Mouse (Mus musculus): ENCODE measurements around the gene Usp38. TPM values are rescaled to one million over a fixed set of nuclear protein-coding genes. Genes with fewer than 3 reads are reported as not detected.
A peak's percentile ranks its signal among the peaks of the same experiment; 100 is the strongest.
"Not testable (repeated sequence)": the region's sequence is repeated elsewhere in the genome, so short reads cannot be mapped to it uniquely, and the experiment has no call there.

Usp38 gene
- total RNA-seq (2021): 10 to 100 TPM; 22.7 to 22.8 TPM

DNA sequence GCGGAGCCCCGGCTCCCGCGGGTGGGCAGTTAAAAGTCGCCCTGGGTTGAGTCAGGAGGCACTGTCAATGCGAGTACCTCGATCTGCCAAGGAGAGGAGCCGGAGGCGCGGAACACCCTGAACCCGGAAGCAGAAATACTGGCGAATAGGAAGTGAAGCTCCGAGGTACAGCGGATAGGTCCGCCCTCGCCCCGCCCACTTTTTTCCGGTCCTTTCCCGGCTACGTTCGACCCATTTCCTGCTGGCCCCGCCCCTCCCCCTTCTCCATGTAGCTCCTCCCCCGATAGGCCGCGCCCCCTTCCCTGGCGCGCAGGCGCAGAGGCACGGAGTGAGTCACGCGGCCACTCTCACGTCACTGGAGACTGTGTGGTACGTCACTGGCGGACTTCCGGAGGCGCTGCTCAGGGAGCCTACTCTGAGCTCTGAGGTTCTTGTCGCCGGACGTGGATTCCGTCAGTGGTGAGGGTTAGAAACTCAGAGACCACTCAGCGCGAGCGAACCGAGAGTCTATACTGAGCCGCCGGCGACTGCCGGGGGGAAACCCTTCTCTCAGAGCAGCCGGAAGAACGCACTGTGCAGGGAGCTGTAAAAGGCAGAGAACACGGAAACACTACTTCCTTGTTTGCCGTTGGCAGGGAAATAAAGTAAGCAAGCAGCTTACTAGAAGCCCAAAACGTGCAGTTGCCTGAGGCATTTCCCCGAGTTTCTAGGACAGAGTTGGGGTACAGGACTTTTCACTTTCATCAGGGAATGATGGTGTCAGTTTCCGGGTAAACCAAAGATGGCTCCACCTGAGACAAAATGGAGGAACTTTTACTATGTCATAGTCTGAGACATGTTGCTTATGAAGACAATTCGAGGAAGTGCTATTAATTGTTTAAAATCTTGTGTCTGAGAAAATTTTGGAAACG is at the start of gene Usp38:
Usp38 (minus strand) TSS at position 140 of the 911 bp plus-strand sequence.
- intact Hi-C loops (cut with DNase I): loop anchor here (5.0 kb wide), 1 partner anchor 1727 kb away; no protein-coding TSS in a partner anchor
- peak; percentile 98 to 100 for DNase-seq (ENCODE audit: low spot score in 2 of 2)

DNA sequence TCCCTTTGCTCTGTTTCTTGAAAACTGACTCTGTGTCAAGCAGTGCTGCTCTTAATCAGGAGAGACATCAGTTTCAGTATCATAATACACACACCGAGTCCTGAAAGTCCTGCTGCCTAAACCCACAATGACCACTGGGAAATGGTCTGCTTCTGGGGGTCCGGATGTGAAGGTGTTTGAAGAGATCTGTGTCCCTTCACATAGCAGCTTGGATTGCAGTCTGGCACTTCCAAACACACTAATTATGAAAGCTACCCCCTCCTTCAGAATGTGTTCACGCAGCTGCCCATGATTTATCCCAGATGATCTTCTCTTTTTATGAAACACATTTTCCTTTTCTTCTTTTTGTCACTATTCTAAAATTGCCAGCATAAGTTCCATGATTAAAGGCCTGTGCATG is 47.8 kb upstream of the Usp38 start:
- no peak for DNase-seq (ENCODE audit: low spot score in 2 of 2)
- intact Hi-C loops (cut with DNase I): loop anchor here (10.0 kb wide), 2 partner anchors 742 to 962 kb away; no protein-coding TSS in a partner anchor

DNA sequence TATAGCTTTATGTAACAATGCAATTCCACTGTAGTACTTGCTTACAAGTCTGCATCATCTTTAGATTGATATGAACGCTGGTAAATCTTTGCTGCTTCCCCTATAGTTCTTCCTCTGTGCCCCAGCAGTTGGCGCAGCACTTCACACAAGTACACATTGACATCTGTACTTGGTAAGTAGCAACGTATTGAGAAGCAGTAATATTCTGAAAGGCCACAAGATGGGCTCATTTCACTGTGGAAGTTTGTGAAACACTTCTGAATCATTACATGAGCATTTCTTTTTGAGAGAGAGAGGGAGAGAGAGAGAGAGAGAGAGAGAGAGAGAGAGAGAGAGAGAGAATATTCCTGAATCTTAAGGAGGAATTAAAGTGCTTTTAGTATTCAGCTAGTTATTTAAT is 47.2 kb upstream of the Usp38 start:
- intact Hi-C loops (cut with DNase I): loop anchor here (2.0 to 10.0 kb wide), 3 partner anchors 743 to 1683 kb away; no protein-coding TSS in a partner anchor
- peak; percentile 17 to 70 for DNase-seq (ENCODE audit: low spot score in 2 of 2)

GRCm38 (mm10) chr8:81044201-81044600 is 29.5 kb upstream of the Usp38 start:
- intact Hi-C loops (cut with DNase I): no loop called here
- DNase-seq (ENCODE audit: low spot score in 2 of 2): no peak

- no peak for DNase-seq (ENCODE audit: low spot score in 2 of 2)
- intact Hi-C loops (cut with DNase I): no loop called here
Observed at GRCm38 (mm10) chr8:81027991-81028390, 13.3 kb upstream of the Usp38 start.

GRCm38 (mm10) chr8:81017548-81017947 is 2.8 kb upstream of the Usp38 start:
- intact Hi-C loops (cut with DNase I); DNase-seq (ENCODE audit: low spot score in 2 of 2): not testable (repeated sequence)

DNA sequence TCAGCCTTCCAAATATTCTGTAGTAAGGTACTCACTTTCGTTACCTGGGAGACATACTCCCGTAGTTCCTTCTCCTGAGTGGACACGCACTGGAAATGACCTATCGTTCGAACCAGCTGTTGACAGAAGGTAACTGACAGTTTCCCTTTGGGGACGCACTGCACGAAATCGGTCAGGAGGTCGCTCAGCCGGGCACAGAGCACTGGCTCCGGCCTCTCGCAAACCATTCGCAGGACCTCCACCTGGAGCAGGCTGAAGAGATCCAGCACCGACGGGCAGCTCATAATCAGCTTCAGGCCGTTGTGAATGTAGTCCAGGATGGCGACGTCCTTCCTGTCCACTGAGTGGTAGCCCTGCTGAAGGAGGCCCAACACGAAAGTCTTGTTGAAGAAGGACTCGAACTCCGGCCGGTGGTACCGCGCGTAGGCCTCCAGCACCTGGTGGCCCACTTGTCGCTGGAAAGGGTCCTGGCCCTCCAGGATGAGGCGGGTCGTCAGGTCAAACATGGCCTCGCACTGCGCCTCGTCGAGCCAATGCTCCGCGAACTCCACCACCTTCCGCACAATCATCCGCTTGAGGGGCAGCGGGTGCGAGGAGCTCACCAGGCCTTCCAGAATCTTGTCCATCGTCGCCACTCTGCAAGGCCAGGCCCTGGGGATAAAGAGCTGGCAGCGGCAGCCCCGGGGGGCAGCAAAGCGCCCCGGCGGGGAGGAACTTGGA is 757 bp downstream of the Usp38 start:
- intact Hi-C loops (cut with DNase I): loop anchor here (5.0 kb wide), 1 partner anchor 1728 kb away; no protein-coding TSS in a partner anchor
- DNase-seq (ENCODE audit: low spot score in 2 of 2): no peak

- intact Hi-C loops (cut with DNase I): loop anchor here (5.0 kb wide), 1 partner anchor 1730 kb away; no protein-coding TSS in a partner anchor
- DNase-seq (ENCODE audit: low spot score in 2 of 2): no peak
Observed at GRCm38 (mm10) chr8:81012699-81013098, 2.0 kb downstream of the Usp38 start.

GRCm38 (mm10) chr8:81012031-81012560 is 2.6 kb downstream of the Usp38 start:
- DNase-seq (ENCODE audit: low spot score in 2 of 2): no peak
- intact Hi-C loops (cut with DNase I): loop anchor here (5.0 kb wide), 1 partner anchor 1730 kb away; no protein-coding TSS in a partner anchor

DNA sequence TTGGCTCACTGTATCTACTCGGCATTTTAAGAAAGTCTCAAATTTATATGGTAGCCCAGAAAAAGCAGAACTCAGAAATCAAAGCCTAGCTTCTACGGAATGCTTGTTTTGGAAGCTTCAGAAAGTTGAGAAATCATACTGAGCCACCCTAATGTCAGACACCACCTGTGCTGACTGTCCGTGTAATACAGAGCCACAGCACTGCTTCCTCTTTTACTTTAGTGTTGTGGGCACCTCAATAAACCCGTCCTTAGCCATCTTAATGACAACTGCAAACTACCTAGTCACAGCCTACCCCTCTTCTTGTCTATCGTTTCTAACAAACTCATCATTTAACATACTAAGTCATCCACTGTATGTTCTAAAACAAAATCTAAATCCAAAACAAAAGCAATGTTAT is 4.3 kb downstream of the Usp38 start:
- intact Hi-C loops (cut with DNase I): loop anchor here (5.0 kb wide), 1 partner anchor 1732 kb away; no protein-coding TSS in a partner anchor
- DNase-seq (ENCODE audit: low spot score in 2 of 2): no peak

DNA sequence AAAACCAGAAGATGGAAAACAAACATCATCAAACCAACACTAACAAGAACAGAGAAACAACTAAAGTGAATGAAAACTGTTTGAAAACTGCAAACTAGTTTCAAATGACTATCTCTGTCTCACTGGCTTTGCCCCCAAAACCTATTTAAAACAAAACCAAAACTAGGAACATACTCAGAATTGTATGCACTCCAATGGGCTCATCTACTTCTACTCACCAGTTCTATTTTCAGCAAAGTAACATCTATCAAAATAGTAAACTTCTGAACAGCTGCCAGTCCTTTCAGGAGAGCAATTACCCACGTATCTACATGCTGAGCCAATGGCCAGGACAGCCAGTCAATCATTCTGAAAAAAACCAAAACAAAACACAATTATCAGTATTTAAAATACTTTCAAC is 9.6 kb downstream of the Usp38 start:
- intact Hi-C loops (cut with DNase I): no loop called here
- DNase-seq (ENCODE audit: low spot score in 2 of 2): no peak

DNA sequence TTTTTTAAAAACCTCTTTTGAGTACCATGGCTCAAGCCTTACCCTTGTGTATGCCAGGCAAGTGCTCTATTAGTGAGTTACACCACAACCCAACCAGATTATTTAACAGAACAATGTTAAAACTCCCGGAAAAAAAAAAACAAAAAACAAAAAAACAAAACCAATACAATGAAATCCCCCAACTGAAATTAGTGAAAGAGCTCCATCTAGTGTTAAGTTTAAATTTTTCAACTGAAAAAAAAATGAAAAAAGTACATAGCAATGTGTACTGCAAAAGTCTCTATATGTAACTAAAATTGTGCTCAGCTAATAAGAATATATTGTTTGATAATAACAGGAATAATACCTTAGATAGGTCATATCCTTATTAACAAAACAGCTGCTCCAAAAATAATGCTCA is 18.1 kb downstream of the Usp38 start:
- DNase-seq (ENCODE audit: low spot score in 2 of 2): no peak
- intact Hi-C loops (cut with DNase I): loop anchor here (2.0 kb wide), 1 partner anchor 244 kb away; no protein-coding TSS in a partner anchor

- DNase-seq (ENCODE audit: low spot score in 2 of 2): peak in 1 of 2 experiments; percentile 14
- intact Hi-C loops (cut with DNase I): no loop called here
Observed at GRCm38 (mm10) chr8:80991937-80992336, 22.8 kb downstream of the Usp38 start.

- intact Hi-C loops (cut with DNase I): no loop called here
- peak; percentile 15 to 20 for DNase-seq (ENCODE audit: low spot score in 2 of 2)
Observed at GRCm38 (mm10) chr8:80982829-80983228, 31.9 kb downstream of the Usp38 start.

DNA sequence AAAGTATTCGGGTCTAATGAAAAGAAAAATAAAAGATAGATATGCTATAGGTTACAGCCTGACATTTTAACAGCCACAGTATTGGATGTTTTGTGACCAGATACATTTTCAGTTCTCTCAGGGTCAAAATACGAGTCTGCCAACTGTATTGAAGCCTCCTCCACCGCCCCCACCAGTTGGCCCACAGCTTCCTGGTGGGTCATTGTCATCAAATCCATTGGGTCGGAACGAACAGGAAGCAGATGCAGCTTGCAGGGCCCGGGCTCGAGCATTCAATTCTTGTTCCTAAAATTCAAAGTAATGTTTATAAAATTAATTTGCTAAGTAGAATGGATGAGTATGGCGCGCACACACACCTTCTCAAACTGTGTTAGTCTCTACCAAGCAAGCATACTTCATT is 33.0 kb downstream of the Usp38 start:
- intact Hi-C loops (cut with DNase I): no loop called here

DNA sequence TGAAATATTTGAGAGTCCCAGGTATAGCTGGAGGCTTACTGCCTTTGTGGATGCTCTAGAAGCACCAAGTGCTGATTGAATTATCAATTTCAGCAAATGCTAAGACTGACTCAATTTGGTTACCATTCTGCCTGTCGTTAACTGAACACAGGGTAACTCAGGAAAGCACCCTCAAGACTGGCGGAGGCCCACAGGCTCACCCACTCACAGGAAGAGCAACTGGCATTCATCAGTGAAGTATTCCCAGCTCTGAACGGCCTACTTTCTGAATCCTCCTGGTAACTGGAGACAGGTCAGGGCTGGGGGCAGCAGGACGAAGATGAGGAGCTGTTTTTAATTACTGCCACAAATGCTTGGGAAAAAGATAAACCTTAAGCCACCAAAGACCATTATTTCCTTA is 34.7 kb downstream of the Usp38 start:
- intact Hi-C loops (cut with DNase I): no loop called here
- no peak for DNase-seq (ENCODE audit: low spot score in 2 of 2)

More for the DNA sequence above, 33.0 kb downstream of the Usp38 start:
- DNase-seq (ENCODE audit: low spot score in 2 of 2): no peak

GRCm38 (mm10) chr8:80977231-80977630 is 37.5 kb downstream of the Usp38 start:
- DNase-seq (ENCODE audit: low spot score in 2 of 2): no peak
- intact Hi-C loops (cut with DNase I): no loop called here

DNA sequence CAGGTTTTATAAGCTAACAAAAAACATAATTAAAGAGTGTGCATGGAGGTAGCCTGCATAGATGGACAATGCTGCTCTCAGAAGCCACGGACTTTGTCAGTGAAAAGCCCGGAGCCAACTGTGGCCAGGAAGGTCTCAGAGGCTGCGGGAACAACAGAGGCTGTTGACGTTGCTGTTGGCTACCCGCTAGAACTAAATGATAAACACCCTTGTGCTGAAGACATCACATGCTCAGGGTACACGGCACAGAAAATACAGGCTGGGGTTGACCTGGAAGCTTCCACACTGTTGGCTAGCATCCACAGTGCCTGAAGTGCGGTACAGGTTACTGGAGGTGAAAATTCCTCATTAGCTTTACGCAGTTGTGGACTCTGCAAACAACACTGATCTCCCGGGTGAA is 43.6 kb downstream of the Usp38 start:
- intact Hi-C loops (cut with DNase I): no loop called here
- no peak for DNase-seq (ENCODE audit: low spot score in 2 of 2)

DNA sequence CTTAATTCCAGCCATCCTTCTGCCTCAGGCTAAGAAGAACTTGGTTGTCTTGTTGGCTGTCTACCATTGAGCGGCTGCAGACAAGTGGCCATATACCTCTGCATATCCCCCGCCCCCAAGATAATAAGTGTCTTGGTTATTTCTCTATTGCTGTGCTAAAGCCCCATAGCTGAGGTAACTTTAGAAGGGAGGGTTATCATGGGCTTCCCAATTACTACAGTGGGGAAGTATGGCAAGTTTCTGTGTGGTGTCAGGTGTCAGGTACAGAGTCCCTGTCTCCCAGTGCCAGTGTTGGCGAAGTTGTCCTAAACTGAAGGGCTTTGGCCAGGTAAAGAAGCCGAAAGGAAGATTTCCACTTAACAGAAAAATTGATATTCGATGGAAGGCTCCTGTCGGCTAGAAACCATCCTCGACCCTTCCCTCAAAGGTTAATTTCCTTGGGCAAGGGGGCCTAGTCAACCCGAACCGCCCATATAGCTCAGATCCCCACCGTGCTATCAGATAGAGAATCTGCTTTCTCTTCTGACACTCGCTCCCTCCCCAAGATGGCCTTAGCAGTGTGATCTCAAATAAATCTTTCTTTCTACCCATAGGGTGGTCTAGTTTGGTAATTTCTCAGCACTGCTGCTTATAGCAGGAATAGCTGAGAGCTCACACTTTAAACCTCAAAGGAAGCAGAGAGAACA is 44.6 kb downstream of the Usp38 start:
- DNase-seq (ENCODE audit: low spot score in 2 of 2): no peak
- intact Hi-C loops (cut with DNase I): no loop called here

All from left cerebral cortex, postnatal 25 days (tissue).